Comparison of ENCODE assay signal across 3 mouse cellular contexts in the genomic region with DNA sequence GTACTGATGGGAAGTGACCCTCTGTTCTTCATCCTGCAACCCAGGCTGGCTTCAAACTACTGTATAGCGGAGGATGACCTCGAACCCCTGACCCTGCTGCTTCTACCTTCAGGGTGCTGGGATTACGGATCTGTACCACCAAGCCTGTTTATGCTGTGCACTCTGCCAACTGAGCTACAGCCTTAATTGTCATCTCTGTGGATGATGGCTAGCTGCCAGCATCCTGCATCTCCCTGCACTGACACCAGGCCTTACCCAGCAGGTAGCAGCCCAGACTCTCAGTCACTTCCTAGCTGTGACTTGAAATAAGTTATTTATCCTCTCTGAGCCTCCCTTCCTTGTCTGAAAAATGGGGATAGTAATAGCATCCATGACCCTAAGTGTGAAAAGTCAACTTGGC.
"Had no signal": no experiment of that assay in that cellular context is flagged by ENCODE, and none has a peak within 500 bp of the region (broad histone marks: within the 10 kb centered on the region; RNA-seq: fewer than 3 reads in every experiment).

No protein-coding gene starts in this region.

- DNase-seq: kidney, postnatal 36 days; lung, postnatal 14 days; thymus, postnatal 4 days had no signal
